Mouse (Mus musculus): ENCODE data around the gene Slc5a5. TPM values are rescaled to one million over a fixed set of nuclear protein-coding genes. Genes with fewer than 3 reads are reported as not detected.

The Slc5a5 gene
- polyA plus RNA-seq, 1 experiment, result 3.0 TPM

GRCm38 (mm10) chr8:70933036-70933435 is 40.5 kb upstream of the Slc5a5 start:
- no peak for TF ChIP-seq MYOG (IDR thresholded peaks at IDR 0.05; ENCODE audit: control insufficient read depth in 1 of 3, insufficient read depth in 1 of 3, insufficient read length in 2 of 3, low read depth in 2 of 3)
- TF ChIP-seq REST (IDR thresholded peaks at IDR 0.05; ENCODE audit: insufficient read depth, insufficient read length), result no peak
- no peak for TF ChIP-seq POLR2A (IDR thresholded peaks at IDR 0.05; ENCODE audit: insufficient read length, low read depth)
- no peak for TF ChIP-seq USF1 (IDR thresholded peaks at IDR 0.05; ENCODE audit: low read depth)
- no peak for TF ChIP-seq SRF (IDR thresholded peaks at IDR 0.05; ENCODE audit: control insufficient read depth, insufficient read length, low read depth)
- no peak for TF ChIP-seq E2F4 (IDR thresholded peaks at IDR 0.05; ENCODE audit: insufficient read depth)
- no peak for TF ChIP-seq TCF12 (IDR thresholded peaks at IDR 0.05; ENCODE audit: insufficient read depth, poor library complexity, severe bottlenecking)
- TF ChIP-seq TCF3 (IDR thresholded peaks at IDR 0.05; ENCODE audit: insufficient read length, low read depth), result no peak
- no peak for TF ChIP-seq CEBPB (IDR thresholded peaks at IDR 0.05; ENCODE audit: insufficient read depth, poor library complexity, severe bottlenecking)
- no peak for TF ChIP-seq POLR2AphosphoS2 (IDR thresholded peaks at IDR 0.05; ENCODE audit: insufficient read length, low read depth)
- TF ChIP-seq MYOD1 (IDR thresholded peaks at IDR 0.05; ENCODE audit: control insufficient read depth in 1 of 3, insufficient read length in 2 of 3, low read depth in 2 of 3), result no peak
- TF ChIP-seq MAX (IDR thresholded peaks at IDR 0.05; ENCODE audit: low read depth), result no peak
- H3K36me3 ChIP-seq (ENCODE audit: control insufficient read depth, insufficient read depth), result no peaks in the 10 kb centered on the region
- H3ac ChIP-seq (ENCODE audit: control insufficient read depth, insufficient read length), result no peak overlapping the region

GRCm38 (mm10) chr8:70931731-70932130 is 39.2 kb upstream of the Slc5a5 start:
- Histone ChIP-seq H3K4me2 (ENCODE audit: low read depth) (no peak overlapping the region), H3K27me3 (ENCODE audit: control insufficient read depth, insufficient read depth, insufficient read length) (peaks cover 18% of the 10 kb centered on the region), H3K79me2 (ENCODE audit: control insufficient read depth, insufficient read depth) (no peaks in the 10 kb centered on the region), H3K4me3 (no peak overlapping the region), H3K36me3 (ENCODE audit: control insufficient read depth, insufficient read depth) (no peaks in the 10 kb centered on the region), H3ac (ENCODE audit: control insufficient read depth, insufficient read length) (no peak overlapping the region)
- no peak for TF ChIP-seq E2F4 (IDR thresholded peaks at IDR 0.05; ENCODE audit: insufficient read depth)
- no peak for TF ChIP-seq SRF (IDR thresholded peaks at IDR 0.05; ENCODE audit: control insufficient read depth, insufficient read length, low read depth)
- TF ChIP-seq POLR2A (IDR thresholded peaks at IDR 0.05; ENCODE audit: insufficient read length, low read depth), result no peak
- no peak for TF ChIP-seq MYOD1 (IDR thresholded peaks at IDR 0.05; ENCODE audit: control insufficient read depth in 1 of 3, insufficient read length in 2 of 3, low read depth in 2 of 3)
- no peak for TF ChIP-seq CEBPB (IDR thresholded peaks at IDR 0.05; ENCODE audit: insufficient read depth, poor library complexity, severe bottlenecking)
- no peak for TF ChIP-seq MAX (IDR thresholded peaks at IDR 0.05; ENCODE audit: low read depth)
- TF ChIP-seq REST (IDR thresholded peaks at IDR 0.05; ENCODE audit: insufficient read depth, insufficient read length), result no peak
- no peak for TF ChIP-seq USF1 (IDR thresholded peaks at IDR 0.05; ENCODE audit: low read depth)
- TF ChIP-seq POLR2AphosphoS2 (IDR thresholded peaks at IDR 0.05; ENCODE audit: insufficient read length, low read depth), result no peak
- no peak for TF ChIP-seq MYOG (IDR thresholded peaks at IDR 0.05; ENCODE audit: control insufficient read depth in 1 of 3, insufficient read depth in 1 of 3, insufficient read length in 2 of 3, low read depth in 2 of 3)
- TF ChIP-seq TCF3 (IDR thresholded peaks at IDR 0.05; ENCODE audit: insufficient read length, low read depth), result no peak
- no peak for TF ChIP-seq TCF12 (IDR thresholded peaks at IDR 0.05; ENCODE audit: insufficient read depth, poor library complexity, severe bottlenecking)

More at GRCm38 (mm10) chr8:70933036-70933435, 40.5 kb upstream of the Slc5a5 start:
- Histone ChIP-seq H3K4me3 (no peak overlapping the region), H3K79me2 (ENCODE audit: control insufficient read depth, insufficient read depth) (no peaks in the 10 kb centered on the region), H3K4me2 (ENCODE audit: low read depth) (no peak overlapping the region), H3K27me3 (ENCODE audit: control insufficient read depth, insufficient read depth, insufficient read length) (peaks cover 22% of the 10 kb centered on the region)

DNA sequence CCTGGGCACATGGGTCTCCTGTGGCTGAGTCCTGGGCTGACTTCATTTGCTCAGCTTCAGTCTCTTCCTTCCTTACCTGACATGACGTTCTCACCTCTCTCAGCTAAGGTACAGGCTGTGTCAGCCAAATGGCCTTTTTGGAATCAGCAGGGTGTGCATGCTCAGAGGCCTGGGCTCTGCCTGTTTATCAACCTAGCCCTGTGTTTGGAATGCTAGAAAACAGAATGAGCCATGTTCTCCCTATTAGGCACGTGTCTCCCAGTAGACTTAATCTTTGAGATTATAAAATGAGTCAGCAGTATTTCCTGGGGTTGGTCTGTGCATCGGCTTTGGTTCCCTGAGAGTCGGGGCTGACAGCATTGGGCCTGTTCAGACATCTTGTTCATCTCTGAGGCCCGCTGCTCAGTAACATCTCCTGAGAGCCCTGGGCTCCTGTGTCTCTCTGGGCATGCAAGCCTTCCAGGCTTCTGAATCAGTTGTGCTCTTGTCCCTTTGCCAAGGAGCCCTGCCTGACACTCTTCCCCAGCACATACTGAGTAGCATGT is 36.3 kb upstream of the Slc5a5 start:
- H3K4me2 ChIP-seq (ENCODE audit: low read depth), result no peak overlapping the region
- H3K27me3 ChIP-seq (ENCODE audit: control insufficient read depth, insufficient read depth, insufficient read length), result no peaks in the 10 kb centered on the region
- no peak overlapping the region for H3K4me3 ChIP-seq
- no peaks in the 10 kb centered on the region for H3K36me3 ChIP-seq (ENCODE audit: control insufficient read depth, insufficient read depth)
- H3K79me2 ChIP-seq (ENCODE audit: control insufficient read depth, insufficient read depth), result no peaks in the 10 kb centered on the region
- no peak overlapping the region for H3ac ChIP-seq (ENCODE audit: control insufficient read depth, insufficient read length)
- TF ChIP-seq MYOG (IDR thresholded peaks at IDR 0.05; ENCODE audit: control insufficient read depth in 1 of 3, insufficient read depth in 1 of 3, insufficient read length in 2 of 3, low read depth in 2 of 3) (no peak), E2F4 (IDR thresholded peaks at IDR 0.05; ENCODE audit: insufficient read depth) (no peak), CEBPB (IDR thresholded peaks at IDR 0.05; ENCODE audit: insufficient read depth, poor library complexity, severe bottlenecking) (no peak), POLR2AphosphoS2 (IDR thresholded peaks at IDR 0.05; ENCODE audit: insufficient read length, low read depth) (no peak), TCF12 (IDR thresholded peaks at IDR 0.05; ENCODE audit: insufficient read depth, poor library complexity, severe bottlenecking) (no peak), SRF (IDR thresholded peaks at IDR 0.05; ENCODE audit: control insufficient read depth, insufficient read length, low read depth) (no peak), MAX (IDR thresholded peaks at IDR 0.05; ENCODE audit: low read depth) (no peak), REST (IDR thresholded peaks at IDR 0.05; ENCODE audit: insufficient read depth, insufficient read length) (no peak), TCF3 (IDR thresholded peaks at IDR 0.05; ENCODE audit: insufficient read length, low read depth) (no peak), MYOD1 (IDR thresholded peaks at IDR 0.05; ENCODE audit: control insufficient read depth in 1 of 3, insufficient read length in 2 of 3, low read depth in 2 of 3) (no peak), POLR2A (IDR thresholded peaks at IDR 0.05; ENCODE audit: insufficient read length, low read depth) (no peak), USF1 (IDR thresholded peaks at IDR 0.05; ENCODE audit: low read depth) (no peak)

DNA sequence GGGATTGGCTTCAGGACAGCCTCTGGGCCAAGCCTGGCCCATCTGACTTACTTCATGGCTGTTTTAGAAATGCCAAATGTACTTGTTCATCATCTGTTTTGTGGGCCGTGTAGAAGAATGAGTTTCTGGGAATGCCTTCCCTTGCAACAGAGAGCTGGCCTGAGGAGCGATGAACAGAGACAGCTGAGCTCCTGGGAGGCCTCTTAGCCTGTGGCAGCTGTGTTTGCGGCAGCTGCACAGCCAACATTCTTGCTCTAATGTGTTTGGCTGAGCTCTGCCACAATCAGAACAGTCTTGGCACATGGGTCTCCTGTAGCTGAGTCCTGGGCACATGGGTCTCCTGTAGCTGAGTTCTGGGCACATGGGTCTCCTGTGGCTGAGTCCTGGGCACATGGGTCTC is 35.5 kb upstream of the Slc5a5 start:
- no peaks in the 10 kb centered on the region for H3K79me2 ChIP-seq (ENCODE audit: control insufficient read depth, insufficient read depth)
- no peaks in the 10 kb centered on the region for H3K36me3 ChIP-seq (ENCODE audit: control insufficient read depth, insufficient read depth)
- H3K4me2 ChIP-seq (ENCODE audit: low read depth), result no peak overlapping the region
- H3ac ChIP-seq (ENCODE audit: control insufficient read depth, insufficient read length), result no peak overlapping the region
- no peaks in the 10 kb centered on the region for H3K27me3 ChIP-seq (ENCODE audit: control insufficient read depth, insufficient read depth, insufficient read length)
- no peak for TF ChIP-seq POLR2A (IDR thresholded peaks at IDR 0.05; ENCODE audit: insufficient read length, low read depth)
- TF ChIP-seq MYOD1 (IDR thresholded peaks at IDR 0.05; ENCODE audit: control insufficient read depth in 1 of 3, insufficient read length in 2 of 3, low read depth in 2 of 3), result peak; percentile 90 to 97 (median 95)
- peak; percentile 91 for TF ChIP-seq TCF12 (IDR thresholded peaks at IDR 0.05; ENCODE audit: insufficient read depth, poor library complexity, severe bottlenecking)
- peak; percentile 97 for TF ChIP-seq TCF3 (IDR thresholded peaks at IDR 0.05; ENCODE audit: insufficient read length, low read depth)
- TF ChIP-seq MYOG (IDR thresholded peaks at IDR 0.05; ENCODE audit: control insufficient read depth in 1 of 3, insufficient read depth in 1 of 3, insufficient read length in 2 of 3, low read depth in 2 of 3), result peak; percentile 91 to 96 (median 94)
- TF ChIP-seq USF1 (IDR thresholded peaks at IDR 0.05; ENCODE audit: low read depth), result no peak
- no peak for TF ChIP-seq CEBPB (IDR thresholded peaks at IDR 0.05; ENCODE audit: insufficient read depth, poor library complexity, severe bottlenecking)
- TF ChIP-seq E2F4 (IDR thresholded peaks at IDR 0.05; ENCODE audit: insufficient read depth), result no peak
- TF ChIP-seq MAX (IDR thresholded peaks at IDR 0.05; ENCODE audit: low read depth), result no peak
- no peak for TF ChIP-seq REST (IDR thresholded peaks at IDR 0.05; ENCODE audit: insufficient read depth, insufficient read length)
- no peak for TF ChIP-seq SRF (IDR thresholded peaks at IDR 0.05; ENCODE audit: control insufficient read depth, insufficient read length, low read depth)
- TF ChIP-seq POLR2AphosphoS2 (IDR thresholded peaks at IDR 0.05; ENCODE audit: insufficient read length, low read depth), result no peak
- H3K4me3 ChIP-seq, result no peak overlapping the region
